Mouse (Mus musculus): ENCODE data around the gene Adgrv1.

- no peak for TF ChIP-seq TAL1 (IDR thresholded peaks at IDR 0.05; ENCODE audit: low read length)
- no peak for TF ChIP-seq GATA1 (IDR thresholded peaks at IDR 0.05; ENCODE audit: low read length)
Observed at GRCm38 (mm10) chr13:81426896-81427755, 205.8 kb downstream of the Adgrv1 start.
